ENCODE assay signal across 8 mouse cellular contexts in the genomic region with DNA sequence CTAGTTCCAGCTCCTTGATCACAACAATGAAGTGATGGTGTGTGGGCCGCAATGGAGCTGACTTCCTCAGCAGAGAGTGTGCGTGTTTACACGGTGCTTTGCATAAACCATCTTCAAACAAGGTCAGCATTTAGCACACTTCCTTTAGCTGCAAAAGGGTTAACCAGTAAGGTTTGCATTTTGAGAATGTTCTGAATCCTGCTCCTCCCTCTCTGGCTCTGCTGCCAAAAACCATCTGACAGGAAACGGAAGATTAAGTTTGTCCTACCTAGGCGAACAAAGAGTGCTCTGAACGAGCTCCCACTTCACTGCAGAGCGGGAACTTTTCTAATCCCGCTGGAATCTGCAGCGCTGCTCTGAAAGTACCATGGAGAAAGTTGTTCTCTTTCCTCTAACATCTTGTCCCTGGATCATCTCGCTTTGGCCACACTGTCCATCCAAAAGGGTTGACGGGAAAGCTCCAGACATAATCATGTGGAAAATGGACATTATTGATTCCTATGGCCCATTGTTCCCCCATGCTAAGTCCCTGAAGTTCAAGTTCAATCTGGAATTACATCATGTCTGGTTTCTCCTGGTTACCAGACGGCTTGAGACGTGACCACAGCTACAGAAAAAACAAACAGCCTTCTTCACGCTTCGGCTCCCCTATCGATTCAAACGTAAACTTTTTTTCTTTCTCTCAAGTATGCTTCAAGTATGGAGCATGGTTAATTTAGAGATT.
DNase-seq lines count a peak whose midpoint lies in the region; ATAC-seq and TF ChIP-seq lines count a peak whose summit lies in the region.

No protein-coding gene starts in this region.

- peaks cover 25% of the 10 kb centered on the region for H3K36me3 ChIP-seq in heart, adult 2 months (ENCODE audit: control insufficient read depth, insufficient read depth, low read length)
- peaks cover 4% of the 10 kb centered on the region; the same call in 1 of the 2 replicates for H3K36me3 ChIP-seq in intestine, postnatal 0 days (ENCODE audit: control insufficient read depth, insufficient read depth)
- H3K36me3 ChIP-seq in lung, embryonic 16.5 days (ENCODE audit: control insufficient read depth, insufficient read depth, low read length) = peaks cover 15% of the 10 kb centered on the region

- peak overlapping the region; percentile 44; the same call in 1 of the 2 replicates for H3K9ac ChIP-seq in heart, adult 2 months (ENCODE audit: low read depth, low read length)
- no peak overlapping the region for H3K9ac ChIP-seq in intestine, postnatal 0 days (ENCODE audit: low read depth, low read length)
- H3K9ac ChIP-seq in lung, embryonic 16.5 days (ENCODE audit: low read length) = 0 out of 2 replicates have a peak overlapping the region, but pooled peaks have one; percentile 24

- ATAC-seq in intestine, postnatal 0 days = no peak; the same call in 1 of the 2 replicates
- ATAC-seq in lung, embryonic 16.5 days (ENCODE audit: low read depth) = peak; percentile 74

- H3K9me3 ChIP-seq in intestine, postnatal 0 days (ENCODE audit: control insufficient read depth) = no peaks in the 10 kb centered on the region
- no peaks in the 10 kb centered on the region for H3K9me3 ChIP-seq in lung, embryonic 16.5 days (ENCODE audit: control insufficient read depth, low read length)

- H3K27ac ChIP-seq in brown adipose tissue, adult 24 weeks (replicated peaks; ENCODE audit: low read depth, low read length) = peak overlapping the region; percentile 97
- H3K27ac ChIP-seq in heart, adult 2 months = peak overlapping the region; percentile 88
- H3K27ac ChIP-seq in intestine, postnatal 0 days (ENCODE audit: low read depth, low read length) = no peak overlapping the region
- H3K27ac ChIP-seq in lung, embryonic 16.5 days (ENCODE audit: low read length) = peak overlapping the region; percentile 97

- intact Hi-C loops in heart, adult 2 months (cut with DNase I) = loop anchor here (2.0 to 10.0 kb wide), 4 partner anchors 58 to 740 kb away; no protein-coding TSS in a partner anchor

- H3K4me3 ChIP-seq in brown adipose tissue, adult 24 weeks (ENCODE audit: insufficient read depth, low read depth, low read length) = peak overlapping the region; percentile 29
- peak overlapping the region; percentile 10; the same call in 1 of the 2 replicates for H3K4me3 ChIP-seq in heart, adult 2 months
- 0 out of 2 replicates have a peak overlapping the region, but pooled peaks have one; percentile 3 for H3K4me3 ChIP-seq in intestine, postnatal 0 days (ENCODE audit: low read depth, low read length)
- 0 out of 2 replicates have a peak overlapping the region, but pooled peaks have one; percentile 4 for H3K4me3 ChIP-seq in lung, embryonic 16.5 days (ENCODE audit: low read length)

- TF ChIP-seq POLR2A in heart, adult 2 months (IDR thresholded peaks at IDR 0.05; ENCODE audit: insufficient read depth, low read depth, low read length) = peak; percentile 68; the same call in 1 of the 2 replicates

- no peaks in the 10 kb centered on the region for H3K79me2 ChIP-seq in heart, adult 2 months (replicated peaks; ENCODE audit: control insufficient read depth, insufficient read depth, low read length)

- 11% methylated on average over 17 of the region's 17 CpGs for WGBS in heart, adult 2 months
- WGBS in intestine, postnatal 0 days = 27% methylated on average over 17 of the region's 17 CpGs
- 2% methylated on average over 17 of the region's 17 CpGs for WGBS in lung, embryonic 16.5 days

- H3K4me1 ChIP-seq in brown adipose tissue, adult 24 weeks (ENCODE audit: control insufficient read depth, insufficient read depth, insufficient read length, low read length) = peaks cover 20% of the 10 kb centered on the region
- peaks cover 15% of the 10 kb centered on the region for H3K4me1 ChIP-seq in heart, adult 2 months (ENCODE audit: control insufficient read depth, insufficient read depth, low read length)
- H3K4me1 ChIP-seq in intestine, postnatal 0 days (replicated peaks; ENCODE audit: control insufficient read depth, insufficient read depth, low read length) = no peaks in the 10 kb centered on the region
- H3K4me1 ChIP-seq in lung, embryonic 16.5 days (replicated peaks; ENCODE audit: control insufficient read depth, insufficient read depth, low read length) = peaks cover 37% of the 10 kb centered on the region

- peak; percentile 61; the same call in 1 of the 2 replicates for TF ChIP-seq EP300 in heart, adult 2 months (IDR thresholded peaks at IDR 0.05; ENCODE audit: insufficient read depth, low read depth, low read length)

- TF ChIP-seq CTCF in heart, adult 2 months (IDR thresholded peaks at IDR 0.05) = no peak
- TF ChIP-seq CTCF in intestine, postnatal 0 days (IDR thresholded peaks at IDR 0.05; ENCODE audit: low read depth) = no peak

- 0 out of 2 replicates have a peak overlapping the region, but pooled peaks have one; percentile 18 for H3K4me2 ChIP-seq in intestine, postnatal 0 days (replicated peaks; ENCODE audit: low read depth)
- peak overlapping the region; percentile 27 for H3K4me2 ChIP-seq in lung, embryonic 16.5 days (ENCODE audit: low read depth, low read length)

- peak; percentile 67 for DNase-seq in MN1 (ENCODE audit: low spot score)
- DNase-seq in heart, adult 2 months = peak; percentile 67 to 75
- DNase-seq in retina, postnatal 1 day = peak; percentile 86
- no peak for DNase-seq in natural killer cell, adult 2 months (ENCODE audit: low spot score in 2 of 2)
- DNase-seq in spleen, adult 18-20 months = no peak

- H3K27me3 ChIP-seq in heart, adult 2 months (ENCODE audit: control insufficient read depth, insufficient read depth, low read length) = no peaks in the 10 kb centered on the region
- H3K27me3 ChIP-seq in intestine, postnatal 0 days (replicated peaks; ENCODE audit: control insufficient read depth, insufficient read depth, low read length) = no peaks in the 10 kb centered on the region
- no peaks in the 10 kb centered on the region for H3K27me3 ChIP-seq in lung, embryonic 16.5 days (ENCODE audit: control insufficient read depth, insufficient read depth, low read depth, low read length)

Comparison
In these comparisons a context has a peak if more than half of its experiments do, and no peak if none do; other contexts are left out.
1. DNase-seq: peak in MN1 (single experiment), heart, adult 2 months (2 of 2) and retina, postnatal 1 day (single experiment); none in natural killer cell, adult 2 months (0 of 2) and spleen, adult 18-20 months (0 of 2).
2. Peak in every context shown above with its lines, with median percentiles within 50 percentile points of each other: H3K4me3 ChIP-seq.